Comparison of ENCODE assay signal across 7 mouse cellular contexts in genomic region chr6:100439071-100439737, GRCm38 (mm10).
DNase-seq lines count a peak whose midpoint lies in the region; ATAC-seq lines count a peak whose summit lies in the region.

No protein-coding gene starts in this region.

- peak; percentile 54 for ATAC-seq in forebrain, embryonic 16.5 days
- no peak for ATAC-seq in limb, embryonic 15.5 days (ENCODE audit: insufficient number of reproducible peaks, low FRiP score, low TSS enrichment, low read depth)

- H3K4me2 ChIP-seq in forebrain, embryonic 16.5 days (ENCODE audit: low read length), result peak overlapping the region; percentile 80
- peak overlapping the region; percentile 43 for H3K4me2 ChIP-seq in limb, embryonic 15.5 days

- peak overlapping the region; percentile 41 for H3K27ac ChIP-seq in forebrain, embryonic 16.5 days (ENCODE audit: low read length)
- H3K27ac ChIP-seq in limb, embryonic 15.5 days, result no peak overlapping the region

- 0 out of 2 replicates have a peak, but pooled peaks cover 2% of the 10 kb centered on the region for H3K27me3 ChIP-seq in forebrain, embryonic 16.5 days (replicated peaks; ENCODE audit: control insufficient read depth, insufficient read depth, low read length)
- peaks cover 17% of the 10 kb centered on the region for H3K27me3 ChIP-seq in limb, embryonic 15.5 days

- H3K36me3 ChIP-seq in forebrain, embryonic 16.5 days (ENCODE audit: control insufficient read depth, insufficient read depth), result no peaks in the 10 kb centered on the region
- H3K36me3 ChIP-seq in limb, embryonic 15.5 days, result no peaks in the 10 kb centered on the region

- H3K9me3 ChIP-seq in forebrain, embryonic 16.5 days (ENCODE audit: control insufficient read depth, low read length), result no peaks in the 10 kb centered on the region
- no peaks in the 10 kb centered on the region for H3K9me3 ChIP-seq in limb, embryonic 15.5 days

- H3K9ac ChIP-seq in forebrain, embryonic 16.5 days (replicated peaks; ENCODE audit: low read depth, low read length), result peak overlapping the region; percentile 59
- H3K9ac ChIP-seq in limb, embryonic 15.5 days, result no peak overlapping the region

- peak; percentile 48 for DNase-seq in right cerebral cortex, adult 18-20 months
- DNase-seq in right cerebral cortex, postnatal 10 days (ENCODE audit: low spot score in 2 of 2), result no peak
- peak; percentile 13 for DNase-seq in right cerebral cortex, postnatal 4 days
- no peak for DNase-seq in thymus, postnatal 0 days (ENCODE audit: low spot score)
- DNase-seq in ovary, adult 18-20 months (ENCODE audit: low spot score), result no peak

- peaks cover 14% of the 10 kb centered on the region for H3K4me1 ChIP-seq in forebrain, embryonic 16.5 days (replicated peaks; ENCODE audit: control insufficient read depth, insufficient read depth, low read length)
- H3K4me1 ChIP-seq in limb, embryonic 15.5 days, result peaks cover 15% of the 10 kb centered on the region

- WGBS in forebrain, embryonic 16.5 days, result 3% methylated on average over 8 of the region's 8 CpGs
- 4% methylated on average over 8 of the region's 8 CpGs for WGBS in limb, embryonic 15.5 days

- peak overlapping the region; percentile 43 for H3K4me3 ChIP-seq in forebrain, embryonic 16.5 days (replicated peaks; ENCODE audit: low read length)
- H3K4me3 ChIP-seq in limb, embryonic 15.5 days, result peak overlapping the region; percentile 18

Comparison
In these comparisons a context has a peak if more than half of its experiments do, and no peak if none do; other contexts are left out.
1. DNase-seq: peak in right cerebral cortex, adult 18-20 months (single experiment) and right cerebral cortex, postnatal 4 days (single experiment); none in right cerebral cortex, postnatal 10 days (0 of 2), thymus, postnatal 0 days (single experiment) and ovary, adult 18-20 months (single experiment).